Mouse (Mus musculus) T-cell, adult 2 months (primary cell): ENCODE data around the gene Heatr1.
"Not testable (repeated sequence)": the region's sequence is repeated elsewhere in the genome, so short reads cannot be mapped to it uniquely, and the experiment has no call there.

Experiments
- DNase-seq: peaks from one replicate; pipeline ENCODE4 v3.0.0; 2022; ENCODE audit warnings: low spot score

Heatr1 gene

GRCm38 (mm10) chr13:12454686-12455390, 60.0 kb downstream of the Heatr1 start:
- no peak for DNase-seq

GRCm38 (mm10) chr13:12456711-12457110, 61.9 kb downstream of the Heatr1 start:
- DNase-seq: no peak

- DNase-seq: peak; percentile 72
These were observed 65.6 kb downstream of the Heatr1 start for GRCm38 (mm10) chr13:12460443-12460842.

GRCm38 (mm10) chr13:12460881-12461729, 66.3 kb downstream of the Heatr1 start:
- DNase-seq: peak; percentile 89

- no peak for DNase-seq
These were observed 66.9 kb downstream of the Heatr1 start for GRCm38 (mm10) chr13:12461730-12462119.

GRCm38 (mm10) chr13:12462623-12463022, 67.8 kb downstream of the Heatr1 start:
- no peak for DNase-seq

- not testable (repeated sequence) for DNase-seq
These were observed 69.3 kb downstream of the Heatr1 start for GRCm38 (mm10) chr13:12464159-12464558.

- no peak for DNase-seq
These were observed 70.0 kb downstream of the Heatr1 start, which contains the start of gene Lgals8 for GRCm38 (mm10) chr13:12464844-12465243. Gene Lgals8, minus strand, starts transcription at chr13:12464944.

GRCm38 (mm10) chr13:12468488-12468887, 73.7 kb downstream of the Heatr1 start:
- DNase-seq: no peak

GRCm38 (mm10) chr13:12473724-12474378, 79.0 kb downstream of the Heatr1 start:
- peak; percentile 75 for DNase-seq

- peak; percentile 24 for DNase-seq
These were observed 80.4 kb downstream of the Heatr1 start for GRCm38 (mm10) chr13:12475239-12475638.

- no peak for DNase-seq
These were observed 82.1 kb downstream of the Heatr1 start for GRCm38 (mm10) chr13:12476886-12477285.

GRCm38 (mm10) chr13:12478301-12478700, 83.5 kb downstream of the Heatr1 start:
- DNase-seq: no peak

- no peak for DNase-seq
These were observed 85.0 kb downstream of the Heatr1 start for GRCm38 (mm10) chr13:12479802-12480201.

- DNase-seq: no peak
These were observed 90.4 kb downstream of the Heatr1 start for GRCm38 (mm10) chr13:12485197-12485596.

GRCm38 (mm10) chr13:12485640-12486039, 90.8 kb downstream of the Heatr1 start:
- no peak for DNase-seq
